Mouse (Mus musculus): ENCODE results near the gene Tnf. TPM values are rescaled to one million over a fixed set of nuclear protein-coding genes. Genes with fewer than 3 reads are reported as not detected.
"Not testable (repeated sequence)": the region's sequence is repeated elsewhere in the genome, so short reads cannot be mapped to it uniquely, and the experiment has no call there.

Tnf gene
- total RNA-seq, 2 experiments from 2014 or later: not detected

GRCm38 (mm10) chr17:35240384-35241304 lies 38.8 kb upstream of the Tnf start:
- DNase-seq (ENCODE audit: low spot score in 2 of 2): no peak
- H3K27ac ChIP-seq: peak overlapping the region; percentile 100
- peak overlapping the region; percentile 95 for H3K4me3 ChIP-seq
- no peak for TF ChIP-seq CTCF (conservative IDR thresholded peaks at IDR 0.05)

- no peak for TF ChIP-seq CTCF (conservative IDR thresholded peaks at IDR 0.05)
- Histone ChIP-seq H3K27ac (peak overlapping the region; percentile 100; the same call in 1 of the 2 replicates), H3K4me3 (no peak overlapping the region)
- no peak for DNase-seq (ENCODE audit: low spot score in 2 of 2)
Observed at GRCm38 (mm10) chr17:35239700-35240099, 37.9 kb upstream of the Tnf start.

GRCm38 (mm10) chr17:35237504-35237903 lies 35.7 kb upstream of the Tnf start:
- Histone ChIP-seq H3K4me3 (peak overlapping the region; percentile 78), H3K27ac (peak overlapping the region; percentile 93)
- TF ChIP-seq CTCF (conservative IDR thresholded peaks at IDR 0.05): no peak
- DNase-seq (ENCODE audit: low spot score in 2 of 2): no peak

GRCm38 (mm10) chr17:35236996-35237395 lies 35.2 kb upstream of the Tnf start:
- TF ChIP-seq CTCF (conservative IDR thresholded peaks at IDR 0.05): no peak
- H3K4me3 ChIP-seq: peak overlapping the region; percentile 78
- peak overlapping the region; percentile 93 for H3K27ac ChIP-seq
- DNase-seq (ENCODE audit: low spot score in 2 of 2): no peak

- DNase-seq (ENCODE audit: low spot score in 2 of 2): peak; percentile 99 to 100
- TF ChIP-seq CTCF (conservative IDR thresholded peaks at IDR 0.05): peak; percentile 100
- H3K4me3 ChIP-seq: peak overlapping the region; percentile 78
- H3K27ac ChIP-seq: peak overlapping the region; percentile 93
Observed at GRCm38 (mm10) chr17:35236390-35236746, 34.6 kb upstream of the Tnf start.

GRCm38 (mm10) chr17:35235614-35236389 lies 34.0 kb upstream of the Tnf start, which contains the start of gene Nfkbil1:
Gene Nfkbil1, minus strand, starts transcription at chr17:35235792.
- Histone ChIP-seq H3K4me3 (peak within 1 kb of the TSS; percentile 78), H3K27ac (peak within 1 kb of the TSS; percentile 93)
- DNase-seq (ENCODE audit: low spot score in 2 of 2): peak; percentile 91 to 95
- TF ChIP-seq CTCF (conservative IDR thresholded peaks at IDR 0.05): 0 out of 2 replicates have a peak, but pooled peaks have one; percentile 0

- peak overlapping the region; percentile 78 for H3K4me3 ChIP-seq
- TF ChIP-seq CTCF (conservative IDR thresholded peaks at IDR 0.05): 0 out of 2 replicates have a peak, but pooled peaks have one; percentile 10
Observed at GRCm38 (mm10) chr17:35234903-35235302, 33.1 kb upstream of the Tnf start.

GRCm38 (mm10) chr17:35234090-35234489 lies 32.3 kb upstream of the Tnf start:
- not testable (repeated sequence) for DNase-seq (ENCODE audit: low spot score in 2 of 2)
- peak overlapping the region; percentile 78; the same call in 1 of the 2 replicates for H3K4me3 ChIP-seq
- H3K27ac ChIP-seq: peak overlapping the region; percentile 93

More at GRCm38 (mm10) chr17:35234903-35235302, 33.1 kb upstream of the Tnf start:
- DNase-seq (ENCODE audit: low spot score in 2 of 2): no peak
- H3K27ac ChIP-seq: peak overlapping the region; percentile 93

GRCm38 (mm10) chr17:35233114-35233980 lies 31.5 kb upstream of the Tnf start, which contains the start of gene Atp6v1g2:
Gene Atp6v1g2, plus strand, starts transcription at chr17:35233660.
- TF ChIP-seq CTCF (conservative IDR thresholded peaks at IDR 0.05): no peak
- DNase-seq (ENCODE audit: low spot score in 2 of 2): no peak
- H3K4me3 ChIP-seq: peak within 1 kb of the TSS; percentile 78
- peak within 1 kb of the TSS; percentile 93 for H3K27ac ChIP-seq

- peak overlapping the region; percentile 2 for H3K4me3 ChIP-seq
- no peak for DNase-seq (ENCODE audit: low spot score in 2 of 2)
- H3K27ac ChIP-seq: peak overlapping the region; percentile 83
- TF ChIP-seq CTCF (conservative IDR thresholded peaks at IDR 0.05): no peak
Observed at GRCm38 (mm10) chr17:35232659-35233058, 30.9 kb upstream of the Tnf start.

GRCm38 (mm10) chr17:35232043-35232442 lies 30.2 kb upstream of the Tnf start:
- H3K4me3 ChIP-seq: no peak overlapping the region; the same call in 1 of the 2 replicates
- H3K27ac ChIP-seq: peak overlapping the region; percentile 83
- TF ChIP-seq CTCF (conservative IDR thresholded peaks at IDR 0.05): peak; percentile 95
- peak; percentile 75 to 90 for DNase-seq (ENCODE audit: low spot score in 2 of 2)

- no peak overlapping the region for H3K4me3 ChIP-seq
Observed at GRCm38 (mm10) chr17:35231022-35231421, 29.2 kb upstream of the Tnf start.

More at GRCm38 (mm10) chr17:35231022-35231421, 29.2 kb upstream of the Tnf start:
- DNase-seq (ENCODE audit: low spot score in 2 of 2): no peak
- TF ChIP-seq CTCF (conservative IDR thresholded peaks at IDR 0.05): no peak
- H3K27ac ChIP-seq: no peak overlapping the region
